Mouse (Mus musculus) liver, embryonic 16.5 days (tissue): ENCODE measurements around the gene Uspl1. TPM values are rescaled to one million over a fixed set of nuclear protein-coding genes. Genes with fewer than 3 reads are reported as not detected.

Experiments
- ATAC-seq: fragments of 200-750 bp; cut with Nextera tagmentation; 2 replicates; pipeline ENCODE4 v1.8.0; 2017; ENCODE audit warnings: low read depth, mild to moderate bottlenecking, moderate number of reproducible peaks, moderate library complexity
- H3K27ac ChIP-seq: fragments of 300-500 bp; sonication (generic); 2 replicates; pipeline ENCODE4 v1.5.1; 2014; ENCODE audit warnings: mild to moderate bottlenecking, low read length
- H3K27me3 ChIP-seq: fragments of 300-500 bp; sonication (generic); 2 replicates; pipeline ENCODE4 v1.6.1; 2014; ENCODE audit warnings: low read depth, low read length, mixed read lengths; ENCODE audit not compliant: control insufficient read depth, insufficient read depth
- H3K36me3 ChIP-seq: fragments of 300-500 bp; sonication (generic); 2 replicates; pipeline ENCODE4 v1.6.1; 2014; ENCODE audit warnings: mild to moderate bottlenecking; ENCODE audit not compliant: control insufficient read depth, insufficient read depth
- H3K4me1 ChIP-seq: fragments of 300-500 bp; sonication (generic); 2 replicates; pipeline ENCODE4 v1.6.1; 2014; ENCODE audit warnings: low read depth, low read length, mixed read lengths; ENCODE audit not compliant: control insufficient read depth
- H3K4me2 ChIP-seq: fragments of 300-500 bp; sonication (generic); 2 replicates; pipeline ENCODE4 v1.6.1; 2014; ENCODE audit warnings: low read depth, low read length, mixed read lengths
- H3K4me3 ChIP-seq: fragments of 300-500 bp; sonication (generic); 2 replicates; pipeline ENCODE4 v1.5.1; 2014; ENCODE audit warnings: low read depth, mild to moderate bottlenecking, low read length
- H3K9ac ChIP-seq: fragments of 300-500 bp; sonication (generic); 2 replicates; pipeline ENCODE4 v1.6.1; 2014; ENCODE audit warnings: low read depth, low read length
- H3K9me3 ChIP-seq: fragments of 300-500 bp; sonication (generic); replicated peaks from 2 replicates; pipeline ENCODE4 v1.6.1; 2016; ENCODE audit warnings: low read length; ENCODE audit not compliant: control insufficient read depth
- WGBS: fragments of 180-500 bp; shearing (Covaris S2); extraction: QIAGEN DNeasy Blood & Tissue Kit; methylation state at CpG from one replicate; pipeline ENCODE4 v1.1.7; 2014; ENCODE audit not compliant: insufficient replicate concordance; 5-methylcytosine and 5-hydroxymethylcytosine counted together
- polyA plus RNA-seq: library from polyadenylated mRNA; unstranded; fragments of >200 nt; fragmentation: Nextera tagmentation; extraction: Ambion mirVana; gene quantifications from 2 replicates; pipeline ENCODE4 v1.2.1, GENCODE M21; 2015

Uspl1 gene
- polyA plus RNA-seq, 1 experiment from 2014 or later, result 16.1 TPM

DNA sequence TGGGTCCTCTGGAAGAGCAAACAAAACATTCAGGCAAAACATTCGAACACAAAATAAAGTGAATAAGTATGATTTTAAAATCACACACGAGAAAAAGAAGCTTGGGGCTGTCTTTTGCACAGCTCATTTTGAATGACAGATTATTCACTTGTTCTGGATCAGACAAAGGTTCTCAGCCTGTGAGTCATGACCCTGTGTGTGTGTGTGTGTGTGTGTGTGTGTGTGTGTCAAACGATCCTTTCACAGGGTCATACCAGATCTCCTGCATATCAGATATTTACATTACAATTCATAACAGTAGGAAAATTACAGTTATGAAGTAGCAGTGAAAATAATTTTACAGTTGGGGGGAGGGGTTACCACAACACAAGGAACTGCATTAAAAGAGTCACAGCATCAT, 68.2 kb downstream of the Uspl1 start:
- Histone ChIP-seq H3K4me2 (no peak overlapping the region), H3K36me3 (no peaks in the 10 kb centered on the region), H3K27me3 (no peaks in the 10 kb centered on the region), H3K9ac (no peak overlapping the region), H3K9me3 (no peaks in the 10 kb centered on the region), H3K27ac (no peak overlapping the region), H3K4me1 (peaks cover 4% of the 10 kb centered on the region), H3K4me3 (no peak overlapping the region)
- WGBS, result 59% methylated on average over 3 of the region's 3 CpGs
- ATAC-seq, result no peak

DNA sequence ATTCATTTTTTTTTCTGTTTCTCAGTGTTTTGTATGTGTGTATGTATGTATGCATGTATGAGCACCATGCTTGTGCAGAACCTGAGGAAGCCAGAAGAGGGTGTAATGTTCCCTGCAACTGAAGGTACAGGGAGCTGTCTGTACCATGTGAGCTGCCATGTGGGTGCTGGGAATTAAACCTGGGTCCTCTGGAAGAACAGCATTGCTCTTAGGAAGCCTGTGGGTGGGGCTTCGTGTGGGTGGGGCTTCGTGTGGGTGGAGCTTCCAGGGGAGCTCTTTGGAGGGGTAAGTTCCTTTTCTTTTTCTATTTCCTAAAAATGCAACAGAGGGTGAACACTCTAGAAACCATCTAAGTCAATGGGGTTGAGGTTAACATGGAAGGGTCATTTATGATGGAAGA, 69.3 kb downstream of the Uspl1 start:
- WGBS, result 52% methylated on average over 2 of the region's 2 CpGs
- H3K4me3 ChIP-seq, result no peak overlapping the region
- no peaks in the 10 kb centered on the region for H3K9me3 ChIP-seq
- H3K36me3 ChIP-seq, result no peaks in the 10 kb centered on the region
- no peaks in the 10 kb centered on the region for H3K27me3 ChIP-seq
- H3K27ac ChIP-seq, result no peak overlapping the region
- H3K4me2 ChIP-seq, result no peak overlapping the region
- no peak overlapping the region for H3K9ac ChIP-seq
- no peak for ATAC-seq
- H3K4me1 ChIP-seq, result no peaks in the 10 kb centered on the region

DNA sequence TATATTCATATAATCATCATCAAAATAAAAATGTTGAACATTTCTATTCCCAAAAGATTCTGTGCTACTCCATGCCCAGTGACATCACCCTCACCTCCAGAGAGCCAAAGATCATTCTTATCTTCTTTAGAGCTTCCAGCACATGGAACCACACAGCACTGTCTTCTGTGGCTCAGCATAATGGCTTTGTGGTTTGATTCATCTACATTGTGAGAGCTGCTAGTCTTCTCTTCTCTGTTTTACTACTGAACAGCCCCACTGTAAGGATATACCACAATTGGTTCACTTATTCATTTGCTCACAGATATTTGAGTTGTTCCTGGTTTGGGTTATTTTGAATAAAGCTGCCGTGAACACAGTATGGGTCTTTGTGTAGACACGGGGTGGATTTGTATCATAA, 71.4 kb downstream of the Uspl1 start:
- no peak for ATAC-seq
- Histone ChIP-seq H3K27me3 (no peaks in the 10 kb centered on the region), H3K27ac (no peak overlapping the region), H3K36me3 (no peaks in the 10 kb centered on the region), H3K9me3 (no peaks in the 10 kb centered on the region), H3K4me2 (no peak overlapping the region), H3K4me1 (no peaks in the 10 kb centered on the region), H3K4me3 (no peak overlapping the region), H3K9ac (no peak overlapping the region)
- 74% methylated on average over 2 of the region's 2 CpGs for WGBS

DNA sequence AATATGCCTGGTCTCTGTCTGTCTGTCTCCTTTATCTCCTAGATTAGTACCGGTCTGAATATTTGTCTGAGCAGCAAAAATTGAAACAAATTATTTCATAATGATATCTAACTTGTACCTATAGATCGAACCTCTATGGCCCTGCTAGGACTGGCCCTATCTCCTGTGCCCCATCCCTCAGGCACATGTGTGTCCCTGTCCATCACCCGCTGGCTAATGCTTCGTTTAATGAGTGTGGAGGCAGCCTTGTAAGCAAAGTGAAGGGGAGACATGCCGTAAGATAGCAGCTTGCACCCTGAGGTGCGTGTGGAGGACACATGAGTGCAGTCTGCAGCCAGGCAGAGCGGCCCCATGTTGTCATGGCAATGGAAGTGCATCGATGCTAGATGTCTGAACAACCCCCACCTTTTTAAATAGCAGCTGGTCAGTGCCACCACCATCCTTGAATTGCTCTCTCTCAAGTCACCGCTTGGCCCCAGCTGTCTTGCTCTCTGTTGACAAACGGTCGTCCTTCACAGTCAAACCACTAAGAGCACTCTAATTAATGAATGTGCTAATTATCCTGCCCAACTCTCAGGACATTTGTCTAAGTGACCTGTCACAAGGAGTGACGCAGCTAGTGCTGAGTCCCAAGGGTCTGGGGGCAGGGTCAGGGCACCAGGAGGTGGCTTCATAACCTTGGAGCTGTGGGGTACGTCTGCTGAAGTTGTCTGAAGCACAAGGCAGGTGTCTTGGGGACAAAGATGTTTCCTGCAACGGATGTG, 73.5 kb downstream of the Uspl1 start:
- WGBS, result 56% methylated on average over 14 of the region's 14 CpGs
- no peaks in the 10 kb centered on the region for H3K4me1 ChIP-seq

DNA sequence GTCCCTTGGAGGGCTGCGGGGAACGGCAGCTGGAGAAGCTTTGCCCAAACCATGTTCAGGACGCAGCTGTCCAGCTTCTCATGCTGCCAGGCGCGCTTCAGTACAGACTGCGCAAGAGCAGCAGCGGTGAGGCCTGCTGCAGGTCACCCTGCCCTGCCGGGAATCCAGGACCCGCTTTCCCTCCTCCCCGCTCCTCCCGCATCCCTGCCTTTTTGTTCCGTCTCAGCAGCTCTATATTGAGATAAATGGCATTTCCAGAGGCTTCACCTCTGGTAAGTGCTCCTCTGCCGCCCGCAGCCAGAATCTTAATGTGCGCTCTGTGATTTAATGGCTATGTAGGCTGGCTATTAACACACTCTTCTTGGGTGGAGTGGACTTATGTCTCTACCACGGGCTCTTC, 74.9 kb downstream of the Uspl1 start:
- no peak overlapping the region for H3K4me2 ChIP-seq
- no peak overlapping the region for H3K4me3 ChIP-seq

More for the DNA sequence above, 73.5 kb downstream of the Uspl1 start:
- no peak for ATAC-seq
- Histone ChIP-seq H3K9ac (no peak overlapping the region), H3K4me3 (no peak overlapping the region), H3K36me3 (no peaks in the 10 kb centered on the region), H3K4me2 (no peak overlapping the region), H3K9me3 (no peaks in the 10 kb centered on the region), H3K27ac (no peak overlapping the region), H3K27me3 (no peaks in the 10 kb centered on the region)

DNA sequence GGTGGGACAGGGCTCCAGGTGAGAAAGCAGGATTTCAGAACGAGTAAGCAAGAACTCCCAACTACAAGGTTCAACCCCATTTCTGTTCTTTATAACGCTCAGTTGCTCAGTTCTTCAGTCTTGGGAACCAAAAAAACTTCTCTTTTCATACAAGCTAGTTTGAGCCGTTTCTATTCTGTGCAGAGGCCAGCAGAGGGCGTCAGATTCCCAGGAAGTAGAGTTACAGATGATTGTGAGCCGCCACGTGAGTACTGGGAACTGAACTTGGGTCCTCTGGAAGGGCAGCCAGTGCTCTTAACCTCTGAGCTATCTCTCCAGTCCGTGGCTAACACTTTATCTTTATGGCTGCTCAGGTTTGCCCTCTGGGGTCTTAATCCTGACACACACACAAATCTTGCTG, 77.3 kb downstream of the Uspl1 start:
- 63% methylated on average over 7 of the region's 7 CpGs for WGBS
- no peaks in the 10 kb centered on the region for H3K36me3 ChIP-seq
- no peak overlapping the region for H3K27ac ChIP-seq
- H3K4me1 ChIP-seq, result no peaks in the 10 kb centered on the region
- no peaks in the 10 kb centered on the region for H3K9me3 ChIP-seq
- H3K9ac ChIP-seq, result no peak overlapping the region
- H3K4me2 ChIP-seq, result no peak overlapping the region
- ATAC-seq, result no peak
- H3K27me3 ChIP-seq, result no peaks in the 10 kb centered on the region
- H3K4me3 ChIP-seq, result no peak overlapping the region

More for the DNA sequence above, 74.9 kb downstream of the Uspl1 start:
- ATAC-seq, result no peak
- Histone ChIP-seq H3K36me3 (no peaks in the 10 kb centered on the region), H3K27me3 (no peaks in the 10 kb centered on the region), H3K4me1 (no peaks in the 10 kb centered on the region), H3K27ac (no peak overlapping the region), H3K9me3 (no peaks in the 10 kb centered on the region), H3K9ac (no peak overlapping the region)
- WGBS, result 74% methylated on average over 16 of the region's 16 CpGs

DNA sequence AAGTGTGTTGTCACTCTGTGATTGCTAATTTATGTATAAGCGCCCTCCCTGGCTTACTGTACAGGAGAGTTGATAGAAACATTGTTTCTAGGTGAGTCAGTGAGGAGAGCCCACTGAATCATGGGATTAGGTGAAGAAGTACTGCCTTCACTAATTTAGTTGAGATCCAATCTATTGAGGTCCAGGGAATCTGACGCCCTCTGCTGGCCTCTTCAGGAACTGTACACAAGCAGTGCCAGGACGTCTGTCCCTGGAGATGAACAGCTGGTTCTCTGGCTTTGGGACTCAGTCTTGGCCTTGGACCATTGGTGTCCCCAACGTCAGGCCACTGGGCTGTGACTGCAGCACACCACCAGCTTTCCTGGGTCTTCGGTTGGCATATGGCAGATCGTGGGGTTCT, 77.7 kb downstream of the Uspl1 start:
- no peaks in the 10 kb centered on the region for H3K9me3 ChIP-seq
- no peak overlapping the region for H3K27ac ChIP-seq
- H3K9ac ChIP-seq, result no peak overlapping the region
- WGBS, result 54% methylated on average over 6 of the region's 6 CpGs
- H3K4me1 ChIP-seq, result no peaks in the 10 kb centered on the region
- no peak overlapping the region for H3K4me2 ChIP-seq
- H3K36me3 ChIP-seq, result no peaks in the 10 kb centered on the region
- H3K4me3 ChIP-seq, result no peak overlapping the region
- H3K27me3 ChIP-seq, result no peaks in the 10 kb centered on the region
- no peak for ATAC-seq

DNA sequence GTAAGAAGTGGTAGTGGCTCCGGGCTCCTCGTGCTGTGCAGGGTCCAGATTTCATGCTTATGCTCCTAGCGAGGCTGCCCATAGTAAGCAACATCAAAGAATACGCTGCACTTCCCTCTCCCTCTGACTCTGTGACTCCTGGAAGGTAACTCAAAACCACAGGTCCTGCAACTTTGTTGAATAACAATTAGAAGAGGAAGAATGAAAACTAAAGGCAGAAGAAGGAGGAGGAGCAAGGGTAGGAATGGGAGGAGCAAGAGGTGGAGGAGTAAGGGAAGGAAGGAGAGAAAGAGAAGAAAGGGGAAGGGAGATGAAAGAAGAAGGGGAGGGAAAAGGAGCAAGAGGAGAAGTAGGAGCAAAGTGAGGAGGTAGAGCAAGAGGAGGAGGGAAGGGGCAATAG, 80.3 kb downstream of the Uspl1 start, which contains the start of gene Alox5ap:
Gene Alox5ap (plus strand): TSS at position 363 of the 400 bp plus-strand sequence.
- ATAC-seq, result no peak
- Histone ChIP-seq H3K4me1 (no peaks in the 10 kb centered on the region; the same call in none of the 2 replicates), H3K27ac (peak within 1 kb of the TSS; percentile 48; the same call in 1 of the 2 replicates), H3K36me3 (no peaks in the 10 kb centered on the region), H3K4me3 (peak within 1 kb of the TSS; percentile 43), H3K9ac (peak within 1 kb of the TSS; percentile 24; the same call in 1 of the 2 replicates), H3K9me3 (no peaks in the 10 kb centered on the region), H3K27me3 (no peaks in the 10 kb centered on the region), H3K4me2 (no peak within 1 kb of the TSS)
- WGBS, result 25% methylated on average over 4 of the region's 4 CpGs

DNA sequence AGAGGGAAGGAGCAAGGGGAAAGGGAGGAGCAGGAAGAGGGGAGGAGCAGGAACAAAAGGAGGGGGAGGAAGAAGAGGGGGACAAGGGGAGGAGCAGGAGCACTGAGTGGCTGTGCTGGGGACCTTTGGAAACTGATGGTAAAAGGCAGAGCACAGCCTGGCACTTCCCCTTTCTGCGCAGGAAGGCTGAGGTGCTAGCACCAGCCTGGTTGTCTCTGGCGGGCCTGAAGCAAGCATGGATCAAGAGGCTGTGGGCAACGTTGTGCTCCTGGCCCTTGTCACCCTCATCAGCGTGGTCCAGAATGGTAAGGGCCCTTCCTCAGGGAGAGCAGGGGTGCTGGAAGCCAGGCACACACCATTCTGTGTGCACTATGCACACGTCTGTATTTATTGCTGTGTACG, 80.7 kb downstream of the Uspl1 start:
- Histone ChIP-seq H3K9ac (peak overlapping the region; percentile 24; the same call in 1 of the 2 replicates), H3K36me3 (no peaks in the 10 kb centered on the region), H3K4me3 (peak overlapping the region; percentile 43), H3K27me3 (no peaks in the 10 kb centered on the region), H3K4me1 (no peaks in the 10 kb centered on the region; the same call in none of the 2 replicates), H3K9me3 (no peaks in the 10 kb centered on the region), H3K27ac (peak overlapping the region; percentile 48; the same call in 1 of the 2 replicates), H3K4me2 (no peak overlapping the region)
- WGBS, result 17% methylated on average over 5 of the region's 6 CpGs
- peak; percentile 38 for ATAC-seq
